Mouse (Mus musculus) MEL (cell line): ENCODE results near the gene Acta2.

ENCODE experiments used
- CTCF ChIP-seq, 3 experiments: IDR thresholded peaks in 2 of 3; conservative IDR thresholded peaks in 1 of 3; 2 replicates each; pipeline ENCODE4 v1.5.1; 2011 to 2012; ENCODE audit warnings: low read length in 3 of 3, low read depth in 2 of 3, mild to moderate bottlenecking in 2 of 3, improper control_type of control experiment in 1 of 3, inconsistent platforms in 1 of 3, mixed read lengths in 1 of 3, moderate library complexity in 1 of 3; ENCODE audit not compliant: control insufficient read depth in 1 of 3, insufficient read depth in 1 of 3, poor library complexity in 1 of 3, severe bottlenecking in 1 of 3
- ELF1 ChIP-seq: IDR thresholded peaks from 2 replicates; pipeline ENCODE4 v1.6.1; 2014; ENCODE audit warnings: low read depth, mild to moderate bottlenecking, inconsistent platforms, low read length, improper control_type of control experiment, moderate library complexity
- EP300 ChIP-seq, 2 experiments: IDR thresholded peaks; 2 replicates each; pipeline ENCODE4 v1.6.1; 2011; ENCODE audit warnings: improper control_type of control experiment in 2 of 2, low read length in 2 of 2, low read depth in 1 of 2, mild to moderate bottlenecking in 1 of 2
- HCFC1 ChIP-seq: IDR thresholded peaks from 2 replicates; pipeline ENCODE4 v1.6.1; 2012; ENCODE audit warnings: low read depth, mild to moderate bottlenecking, inconsistent platforms, low read length, improper control_type of control experiment, moderate library complexity
- POLR2A ChIP-seq, 2 experiments: IDR thresholded peaks; 2 replicates each; pipeline ENCODE4 v1.6.1; 2011 to 2012; ENCODE audit warnings: low read length in 2 of 2, mild to moderate bottlenecking in 2 of 2, control low read depth in 1 of 2, improper control_type of control experiment in 1 of 2, low read depth in 1 of 2, moderate library complexity in 1 of 2; ENCODE audit not compliant: control insufficient read depth in 1 of 2, insufficient read depth in 1 of 2, poor library complexity in 1 of 2
- SIN3A ChIP-seq: IDR thresholded peaks from 2 replicates; pipeline ENCODE4 v1.6.1; 2012; ENCODE audit warnings: low read length, improper control_type of control experiment, inconsistent platforms
- TAL1 ChIP-seq: IDR thresholded peaks from 2 replicates; pipeline ENCODE4 v1.6.1; 2012; ENCODE audit warnings: mild to moderate bottlenecking, inconsistent platforms, low read length, moderate library complexity, mixed read lengths
- ZNF384 ChIP-seq: IDR thresholded peaks from 2 replicates; pipeline ENCODE4 v1.6.1; 2012; ENCODE audit warnings: low read depth, mild to moderate bottlenecking, inconsistent platforms, low read length, improper control_type of control experiment

DNA sequence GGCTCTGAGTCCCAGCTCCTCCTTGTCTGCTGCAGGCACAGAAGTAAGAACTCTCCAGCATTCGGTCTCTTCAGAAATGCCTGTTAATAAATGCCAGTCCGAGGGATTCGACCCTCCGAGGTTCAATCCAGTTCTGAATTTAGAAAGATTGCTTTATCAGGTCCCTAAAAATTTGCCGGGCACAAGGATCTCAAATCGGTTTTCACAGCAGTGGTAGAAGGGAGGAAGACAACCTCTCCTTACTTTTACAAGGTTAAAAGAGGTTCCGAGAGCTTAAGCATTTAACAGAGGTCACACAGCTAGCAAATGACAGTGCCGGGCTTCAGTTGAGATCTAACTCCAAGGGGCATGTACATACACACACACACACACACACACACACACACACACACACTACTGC, 36.0 kb upstream of the Acta2 start:
- no peak for TF ChIP-seq CTCF (IDR thresholded peaks at IDR 0.05 in 2 of 3, conservative IDR thresholded peaks at IDR 0.05 in 1 of 3; ENCODE audit: control insufficient read depth in 1 of 3, insufficient read depth in 1 of 3, low read depth in 2 of 3, low read length in 3 of 3, poor library complexity in 1 of 3, severe bottlenecking in 1 of 3)
- no peak for TF ChIP-seq EP300 (IDR thresholded peaks at IDR 0.05; ENCODE audit: low read depth in 1 of 2, low read length in 2 of 2)
- no peak for TF ChIP-seq HCFC1
- no peak for TF ChIP-seq POLR2A (IDR thresholded peaks at IDR 0.05; ENCODE audit: control insufficient read depth in 1 of 2, insufficient read depth in 1 of 2, low read depth in 1 of 2, low read length in 2 of 2, poor library complexity in 1 of 2)
- TF ChIP-seq ELF1: no peak
- no peak for TF ChIP-seq ZNF384
- no peak for TF ChIP-seq SIN3A
- TF ChIP-seq TAL1: no peak
